Mouse (Mus musculus) erythroid progenitor cell, adult 5-6 weeks (primary cell): ENCODE measurements around the gene Gm45808. TPM values are rescaled to one million over a fixed set of nuclear protein-coding genes. Genes with fewer than 3 reads are reported as not detected.
"Not testable (repeated sequence)": the region's sequence is repeated elsewhere in the genome, so short reads cannot be mapped to it uniquely, and the experiment has no call there.

Experiments used
- ATAC-seq: replicated peaks from 2 replicates; pipeline ENCODE4 v1.8.0; 2016; ENCODE audit warnings: moderate number of reproducible peaks, mild to moderate bottlenecking, moderate TSS enrichment, inconsistent platforms; ENCODE audit not compliant: poor library complexity, low FRiP score, severe bottlenecking
- total RNA-seq, 2 experiments: library from RNA; stranded (forward) in 1 of 2; stranded (reverse) in 1 of 2; fragments of 150-400 nt in 1 of 2; fragments of 186-747, 209-891 nt in 1 of 2; gene quantifications; 2 replicates each; pipeline versions ENCODE4 v1.2.3 to v1.2.4; 2015 to 2017; ENCODE audit warnings: low replicate concordance in 2 of 2

Gene Gm45808
- total RNA-seq (2015; ENCODE audit: low replicate concordance), result not detected in 2 replicates
- 4.9 TPM in 1 of 2 replicates, not detected in the other for total RNA-seq (2017; ENCODE audit: low replicate concordance)

- ATAC-seq, result no peak
Observed at GRCm38 (mm10) chr7:45486761-45487415, at the start of gene Gm45808. Gm45808 (minus strand) TSS chr7:45486811.

GRCm38 (mm10) chr7:45535676-45536075 is 49.1 kb upstream of the Gm45808 start:
- ATAC-seq, result no peak

DNA sequence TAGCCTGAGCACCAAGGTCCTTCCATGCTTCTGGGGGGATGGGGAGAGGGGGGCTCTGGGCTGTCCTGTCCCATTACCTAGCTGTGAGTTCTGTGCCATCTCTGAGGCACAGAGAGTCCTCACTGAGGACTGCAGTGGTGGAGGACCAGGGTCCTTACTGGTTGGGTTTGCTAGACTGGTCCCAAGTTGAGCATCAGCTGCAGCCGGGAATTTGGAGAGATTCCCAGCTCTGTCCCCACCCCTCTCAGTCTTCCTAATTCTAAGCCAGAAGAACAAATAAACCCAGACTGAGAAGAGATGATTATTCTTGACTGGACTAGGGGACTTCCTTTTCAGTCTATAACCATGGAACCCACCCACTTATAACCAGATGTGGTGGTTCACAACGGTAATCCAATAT is 44.0 kb upstream of the Gm45808 start:
- ATAC-seq, result no peak

GRCm38 (mm10) chr7:45529461-45529860 is 42.9 kb upstream of the Gm45808 start:
- no peak for ATAC-seq

- not testable (repeated sequence) for ATAC-seq
Observed at GRCm38 (mm10) chr7:45527169-45527568, 40.6 kb upstream of the Gm45808 start.

DNA sequence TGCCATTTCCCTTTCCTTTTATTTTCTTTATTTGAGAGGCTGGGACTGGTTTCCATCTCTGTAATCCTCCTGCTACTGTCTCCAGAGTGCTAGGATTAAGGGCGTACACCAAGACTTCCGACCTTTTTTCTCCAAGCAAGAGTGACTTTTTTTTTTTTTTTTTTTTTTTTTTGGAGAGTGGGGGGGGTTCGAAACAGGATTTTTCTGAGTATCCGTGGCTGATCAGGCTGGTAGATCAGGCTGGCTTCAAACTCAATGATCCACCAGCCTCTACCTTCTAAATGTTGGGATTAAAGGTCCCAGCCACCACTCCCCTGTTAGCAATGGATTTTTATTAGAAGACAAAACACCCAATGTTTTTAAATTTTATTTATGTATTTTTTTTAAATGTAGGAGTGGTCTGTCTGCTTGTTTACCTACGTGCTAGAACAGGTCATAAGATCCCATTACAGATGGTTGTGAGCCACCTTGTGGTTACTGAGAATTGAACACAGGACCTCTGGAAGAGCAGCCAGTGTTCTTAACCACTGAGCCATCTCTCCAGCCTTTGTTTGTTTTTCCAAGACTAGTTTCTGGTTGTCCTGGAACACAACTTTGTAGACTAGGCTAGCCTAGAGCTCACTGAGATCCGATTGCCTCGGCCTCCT is 40.0 kb upstream of the Gm45808 start:
- no peak for ATAC-seq

DNA sequence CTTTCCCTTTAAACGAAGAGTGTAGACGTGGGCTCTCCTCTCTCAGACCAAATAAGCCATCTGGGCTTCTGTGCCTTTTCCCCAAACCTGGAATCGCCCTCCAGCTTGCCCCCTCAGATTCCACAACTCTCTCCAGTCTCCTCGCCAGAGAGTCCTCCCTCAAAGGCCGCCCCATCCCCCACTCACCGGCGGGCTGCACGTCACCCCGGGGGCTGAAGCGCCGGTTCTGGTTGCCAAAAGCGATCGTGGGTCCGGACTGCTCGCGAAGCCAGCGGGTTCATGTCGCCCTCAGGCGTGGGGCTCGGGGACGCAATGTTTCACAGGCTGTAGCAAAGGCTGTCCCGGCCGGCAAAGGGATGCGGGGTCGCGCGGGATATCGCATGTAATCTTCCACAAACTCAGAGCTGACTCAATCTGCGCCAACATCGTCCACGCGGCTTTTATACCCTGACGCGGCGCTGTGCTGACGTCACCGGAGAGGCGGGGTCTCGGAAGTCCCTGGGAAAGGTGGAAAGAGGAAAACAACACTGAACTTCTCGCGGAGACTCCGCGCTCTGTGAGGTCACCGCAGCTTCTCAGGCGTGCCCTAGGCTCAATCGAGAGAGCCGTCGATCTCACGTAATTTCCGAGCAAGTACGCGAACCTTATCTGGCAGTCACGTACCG is 39.3 kb upstream of the Gm45808 start, which contains the start of the genes Ppp1r15a and Plekha4:
Ppp1r15a (minus strand) TSS at position 460 of the 665 bp plus-strand sequence.
Plekha4 (plus strand) TSS at position 522 of the 665 bp plus-strand sequence.
- ATAC-seq, result peak; percentile 69

- ATAC-seq, result peak; percentile 75
Observed at GRCm38 (mm10) chr7:45524841-45525621, 38.4 kb upstream of the Gm45808 start.

- ATAC-seq, result no peak
Observed at GRCm38 (mm10) chr7:45523678-45524170, 37.1 kb upstream of the Gm45808 start.

- peak; percentile 25 for ATAC-seq
Observed at GRCm38 (mm10) chr7:45522957-45523676, 36.5 kb upstream of the Gm45808 start.

DNA sequence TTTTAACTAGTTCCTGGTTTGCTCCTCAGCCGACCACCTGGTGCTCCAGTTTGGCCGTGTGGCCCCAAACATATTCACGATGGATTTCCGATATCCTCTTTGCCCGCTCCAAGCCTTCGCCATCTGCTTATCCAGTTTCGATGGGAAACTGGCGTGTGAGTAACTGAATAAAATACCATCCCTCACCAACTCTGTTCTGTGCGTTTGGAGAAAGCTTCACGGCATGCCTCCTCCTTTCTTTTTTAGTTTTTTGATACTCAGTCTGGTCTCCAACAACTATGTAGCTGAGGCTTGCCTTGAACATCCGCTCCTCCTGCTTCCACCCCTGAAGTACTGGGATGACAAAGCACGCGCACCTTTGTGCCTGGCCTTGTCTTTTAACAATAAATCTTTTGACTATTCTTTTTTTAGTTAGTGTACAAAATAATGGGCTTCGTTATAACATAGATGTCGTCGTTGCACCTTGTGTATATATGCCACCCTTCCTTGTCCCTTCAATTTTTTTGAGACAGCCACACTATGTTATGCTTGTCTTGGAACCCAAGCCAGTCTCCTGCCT is 35.7 kb upstream of the Gm45808 start:
- ATAC-seq, result no peak

GRCm38 (mm10) chr7:45521728-45522184 is 35.1 kb upstream of the Gm45808 start:
- no peak for ATAC-seq

GRCm38 (mm10) chr7:45520605-45521004 is 34.0 kb upstream of the Gm45808 start:
- no peak for ATAC-seq

GRCm38 (mm10) chr7:45519345-45520120 is 32.9 kb upstream of the Gm45808 start:
- ATAC-seq, result peak; percentile 44; the same call in 1 of the 2 replicates

DNA sequence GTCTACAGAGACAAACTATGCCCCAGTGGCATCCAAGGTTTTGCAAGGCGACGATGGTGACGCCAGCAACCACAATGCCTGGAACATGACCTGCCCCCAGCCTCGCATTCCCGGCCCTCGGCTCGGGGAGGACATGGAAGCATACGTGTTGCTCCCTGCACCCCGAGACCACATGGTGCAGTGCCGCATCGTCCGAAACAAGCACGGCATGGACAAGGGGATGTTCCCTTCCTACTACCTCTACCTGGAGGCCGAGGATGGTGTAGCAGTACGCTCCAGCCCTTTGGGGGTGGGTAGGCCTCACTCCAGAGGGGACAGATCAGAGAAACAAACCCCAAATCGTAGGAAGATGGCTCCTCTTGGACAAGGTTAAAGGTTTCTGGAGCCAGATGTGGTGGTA is 32.0 kb upstream of the Gm45808 start:
- no peak for ATAC-seq

DNA sequence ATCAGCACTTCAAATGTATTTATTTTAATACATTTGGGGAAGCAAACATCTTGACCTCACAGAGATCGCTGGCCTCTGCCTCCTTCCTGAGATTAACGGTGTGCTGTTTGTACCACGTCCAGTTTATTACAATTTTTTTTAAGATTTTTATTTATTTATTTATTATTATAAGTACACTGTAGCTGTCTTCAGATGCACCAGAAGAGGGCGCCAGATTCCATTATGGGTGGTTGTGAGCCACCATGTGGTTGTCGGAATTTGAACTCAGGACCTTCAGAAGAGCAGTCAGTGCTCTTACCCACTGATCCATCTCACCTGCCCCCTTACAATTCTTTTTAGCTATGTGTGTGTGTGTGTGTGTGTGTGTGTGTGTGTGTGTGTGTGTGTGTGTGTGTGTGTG is 30.2 kb upstream of the Gm45808 start:
- ATAC-seq, result not testable (repeated sequence)

DNA sequence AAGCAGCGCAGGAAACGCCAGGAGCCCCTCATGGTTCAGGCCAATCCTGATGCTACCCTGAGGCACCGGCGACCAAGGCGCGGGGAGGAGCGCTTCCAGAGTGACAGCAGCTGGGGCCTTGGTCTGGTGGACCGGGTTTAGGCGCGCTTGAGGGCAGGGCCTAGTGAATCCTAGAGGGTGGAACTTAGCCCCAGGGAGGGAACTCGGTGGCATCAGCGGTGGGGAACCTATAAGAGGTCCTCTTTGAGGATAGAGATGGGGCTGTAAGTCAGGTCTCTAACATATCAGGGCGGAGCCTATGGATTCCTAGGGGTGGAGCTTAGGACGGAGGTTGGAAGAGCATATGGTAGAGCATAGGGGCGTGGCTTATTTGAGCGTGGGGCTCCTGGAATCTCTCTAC is 28.8 kb upstream of the Gm45808 start:
- ATAC-seq, result peak; percentile 74

- no peak for ATAC-seq
Observed at GRCm38 (mm10) chr7:45514411-45514810, 27.8 kb upstream of the Gm45808 start.
